Mouse (Mus musculus) thymus, adult 18-20 months (tissue): ENCODE measurements around the gene Garnl3.

Experiments used
- DNase-seq, 2 experiments: peaks; one replicate each; pipeline ENCODE4 v3.0.0; 2022; ENCODE audit warnings: mixed read lengths in 2 of 2

Gene Garnl3

DNA sequence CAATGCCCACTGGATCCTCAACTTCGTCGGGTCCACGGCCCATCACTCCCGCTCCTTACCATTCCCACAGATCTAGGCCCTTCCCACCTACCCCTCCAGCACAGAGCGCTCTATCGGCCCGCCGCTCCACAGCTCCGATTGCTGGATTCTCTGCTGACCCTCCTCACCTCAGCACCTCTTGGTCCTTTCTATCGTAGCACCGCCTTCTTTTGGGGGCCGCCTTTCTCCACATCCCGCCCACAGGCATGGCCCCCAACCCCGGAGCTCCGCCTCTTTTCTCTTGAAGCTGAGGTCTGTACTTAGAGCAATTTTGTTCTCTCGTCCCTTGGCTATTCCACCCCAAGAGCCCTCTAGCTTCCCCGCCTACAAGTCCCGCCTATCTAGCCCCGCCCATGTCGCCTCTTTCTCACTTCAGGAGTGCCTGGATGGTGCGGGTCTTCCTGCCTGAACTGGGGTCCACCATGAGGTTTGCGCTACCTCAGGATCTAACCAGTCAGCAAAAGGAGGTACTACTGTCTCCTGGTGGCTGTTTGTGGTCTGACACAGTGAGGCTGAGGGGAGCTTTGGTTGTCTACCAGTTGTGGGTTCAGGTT is at the start of gene Garnl3:
Gene Garnl3 (minus strand): TSS at position 155 of the 593 bp plus-strand sequence.
- peak; percentile 56 to 67 for DNase-seq

GRCm38 (mm10) chr2:33179930-33180630 is 48.6 kb upstream of the Garnl3 start:
- DNase-seq = no peak

GRCm38 (mm10) chr2:33179171-33179929 is 47.9 kb upstream of the Garnl3 start:
- no peak for DNase-seq

DNA sequence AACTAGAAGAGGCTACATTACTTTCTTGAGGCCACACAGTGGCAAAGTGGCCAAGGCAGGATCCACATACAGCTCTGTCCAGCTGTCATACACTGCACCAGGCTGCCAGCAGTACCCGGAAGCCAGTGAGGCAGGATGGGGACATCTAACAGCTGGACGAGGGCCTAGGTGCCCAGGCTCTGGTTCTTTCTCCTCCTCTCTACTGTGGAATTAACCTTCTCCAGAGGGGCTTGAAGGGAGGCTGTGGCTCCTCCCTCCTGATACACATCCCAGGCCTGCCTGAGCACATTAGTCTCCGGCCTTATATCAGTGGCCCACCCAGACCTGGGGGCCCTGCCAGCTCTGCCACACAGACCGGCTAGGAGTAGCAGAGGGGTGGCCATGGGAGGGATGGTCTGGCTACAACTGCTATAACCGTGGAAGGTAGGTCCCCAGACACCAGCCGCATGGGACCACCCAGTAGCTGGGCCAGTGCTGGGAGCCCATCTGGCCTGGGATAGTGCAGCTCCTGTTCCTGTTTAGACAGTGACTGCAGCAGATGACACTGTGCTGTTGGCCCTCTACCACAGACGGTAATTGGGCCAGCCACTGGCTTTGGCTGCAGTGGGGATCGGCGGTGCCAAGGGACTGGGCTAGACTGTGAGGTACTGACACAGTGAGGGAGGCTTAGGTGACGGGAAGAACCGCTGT is 46.9 kb upstream of the Garnl3 start:
- no peak for DNase-seq

DNA sequence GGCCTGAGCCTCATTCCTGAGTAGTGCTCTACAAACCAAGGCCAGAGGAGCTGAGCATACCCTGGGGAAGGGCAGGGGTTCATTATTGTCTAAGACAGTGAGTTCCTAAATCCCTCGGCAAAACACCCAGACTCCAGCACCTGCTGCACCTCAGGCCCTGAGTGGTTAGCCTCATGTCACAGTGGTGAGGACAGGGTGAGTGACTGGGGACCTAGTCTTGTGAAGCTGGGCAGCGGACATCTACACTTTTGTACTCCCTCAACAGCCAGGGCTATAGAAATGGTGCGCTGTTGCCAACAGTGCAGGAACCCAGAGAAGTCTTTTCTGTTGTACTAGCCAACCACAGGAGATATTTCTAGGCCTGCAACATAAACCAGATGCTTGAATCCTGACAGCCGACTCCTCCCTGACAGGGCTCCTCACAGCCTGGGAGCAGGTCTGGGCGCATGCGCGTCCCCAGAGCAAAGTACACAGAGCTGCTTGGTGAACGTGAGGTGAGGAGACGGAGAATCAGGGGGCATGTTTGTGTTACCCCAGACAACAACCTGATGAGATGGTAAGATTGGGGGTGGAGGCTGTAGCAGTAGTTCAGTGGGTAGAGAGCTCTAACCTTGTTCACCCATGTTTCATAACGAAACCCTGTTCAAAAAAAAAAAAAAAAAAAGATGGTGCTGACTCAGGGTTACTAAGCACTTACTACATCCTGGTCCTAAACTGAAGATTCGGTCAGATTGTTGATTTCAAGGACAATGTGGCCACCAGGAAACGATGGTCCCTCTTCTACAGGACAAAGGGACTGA is 46.2 kb upstream of the Garnl3 start:
- DNase-seq = no peak

- no peak for DNase-seq
Measured at GRCm38 (mm10) chr2:33176921-33177320, 45.5 kb upstream of the Garnl3 start.

DNA sequence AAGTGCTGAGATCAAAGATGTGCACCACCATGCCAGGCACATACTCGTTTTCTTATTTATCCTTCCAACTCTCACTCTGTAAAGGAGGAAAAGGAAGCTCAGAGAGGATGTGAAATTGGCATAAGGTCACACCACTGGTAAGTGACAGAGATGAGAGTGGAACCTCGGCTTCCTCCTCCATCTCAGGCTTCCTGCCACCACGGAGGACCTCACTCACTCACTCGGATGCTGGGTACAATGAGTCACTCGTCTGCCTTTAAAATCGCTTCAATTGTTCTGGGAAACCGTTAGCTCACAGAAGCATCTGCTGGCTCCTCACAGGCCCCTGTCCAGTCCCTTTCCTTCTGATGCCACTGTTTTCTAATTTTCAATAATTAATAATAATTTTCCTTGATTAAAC is 45.1 kb upstream of the Garnl3 start:
- no peak for DNase-seq

DNA sequence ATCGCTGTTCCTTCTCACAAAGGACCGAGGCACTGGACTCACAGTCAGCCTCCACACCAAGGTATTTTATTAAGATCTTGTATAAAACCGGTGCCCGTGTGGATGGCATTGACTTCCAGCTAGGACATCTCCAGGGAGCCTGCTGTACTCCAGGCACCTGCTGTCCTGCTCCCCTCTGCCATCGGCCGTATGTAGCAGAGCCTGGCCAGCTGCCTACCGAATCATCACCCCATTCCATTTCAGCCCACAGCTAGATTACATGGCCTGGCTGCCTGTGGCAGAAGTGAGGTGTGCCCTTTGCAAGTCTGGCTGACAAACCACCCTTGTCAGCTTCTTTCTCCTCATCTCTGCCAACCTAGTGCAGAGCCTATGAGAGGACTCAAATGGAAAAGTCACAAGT is 42.2 kb upstream of the Garnl3 start:
- DNase-seq = no peak

DNA sequence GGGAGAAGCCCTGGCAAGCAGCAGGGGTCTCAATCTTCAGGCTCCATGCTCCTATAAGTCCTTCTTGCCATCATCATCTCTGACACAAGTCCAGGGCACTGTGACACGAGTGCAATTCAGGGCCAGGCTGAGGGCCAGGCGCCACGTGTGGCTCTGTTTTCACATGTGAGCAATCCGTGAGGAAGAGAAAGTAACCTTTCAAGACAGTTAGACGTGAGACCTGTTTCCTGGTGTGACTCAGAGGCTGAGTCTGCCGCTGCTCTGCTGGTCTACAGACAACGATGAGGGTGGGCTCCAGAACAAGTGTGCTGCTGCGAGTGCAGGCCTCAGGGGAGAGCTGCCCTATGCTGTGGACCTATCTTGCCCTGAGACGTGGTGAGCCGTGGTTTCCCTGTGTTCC is 41.7 kb upstream of the Garnl3 start:
- DNase-seq = no peak

DNA sequence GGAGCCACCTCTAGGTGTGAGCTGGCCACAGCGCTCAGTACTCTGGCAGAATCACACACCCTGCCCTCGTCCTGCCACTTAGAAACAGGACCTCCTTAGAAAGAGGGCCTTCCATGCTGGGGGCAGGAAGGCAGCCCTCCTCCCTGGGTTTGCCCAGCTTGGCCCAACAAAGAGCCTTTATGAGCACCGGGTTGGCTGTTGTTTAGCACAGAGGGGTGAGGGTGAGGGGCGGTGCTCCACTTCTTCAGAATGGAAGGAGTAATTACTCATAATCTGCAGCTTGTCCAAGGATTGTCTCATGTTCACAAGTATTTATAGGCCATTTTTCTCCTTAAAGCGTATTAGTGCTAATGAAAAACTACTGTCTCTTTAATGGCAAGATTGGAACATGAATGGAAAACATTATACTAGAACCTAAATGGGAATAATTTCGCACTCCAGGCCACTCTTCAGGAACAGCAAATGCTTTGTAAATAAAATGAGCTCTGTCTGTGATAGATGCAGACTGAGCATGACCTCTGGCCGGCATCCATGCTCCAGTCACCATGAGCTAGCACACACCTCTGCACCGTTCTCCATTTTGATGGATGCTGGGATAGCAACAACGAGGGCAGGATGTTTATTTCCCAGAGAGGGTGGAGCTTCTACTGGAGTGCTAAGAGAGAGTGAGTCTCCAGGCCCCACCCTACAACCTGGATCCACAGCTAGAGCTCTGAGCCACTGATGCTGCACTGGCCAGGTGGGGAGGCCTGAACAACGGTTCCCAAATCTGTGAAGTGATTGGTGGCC is 39.5 kb upstream of the Garnl3 start:
- no peak for DNase-seq

DNA sequence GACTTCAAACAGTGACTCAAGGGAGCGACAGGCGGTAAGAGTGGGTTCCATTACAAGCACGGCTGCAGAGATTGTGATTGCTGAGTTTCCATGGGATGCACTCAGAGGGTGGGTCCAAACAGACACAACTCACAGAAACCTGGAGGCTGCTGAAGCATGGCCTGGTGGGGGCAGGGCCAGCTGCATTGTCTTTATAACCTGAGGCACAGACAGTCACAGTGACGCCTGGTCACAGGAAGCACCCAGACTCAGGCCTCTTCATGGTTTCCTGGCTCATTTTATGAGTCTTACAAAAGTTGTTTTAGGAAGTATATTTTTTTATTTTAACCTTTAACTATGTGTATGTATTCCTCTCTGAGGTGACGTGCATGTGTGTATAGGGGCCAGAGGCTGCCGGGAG is 38.0 kb upstream of the Garnl3 start:
- no peak for DNase-seq

- no peak for DNase-seq
Measured at GRCm38 (mm10) chr2:33167060-33167459, 35.6 kb upstream of the Garnl3 start.

DNA sequence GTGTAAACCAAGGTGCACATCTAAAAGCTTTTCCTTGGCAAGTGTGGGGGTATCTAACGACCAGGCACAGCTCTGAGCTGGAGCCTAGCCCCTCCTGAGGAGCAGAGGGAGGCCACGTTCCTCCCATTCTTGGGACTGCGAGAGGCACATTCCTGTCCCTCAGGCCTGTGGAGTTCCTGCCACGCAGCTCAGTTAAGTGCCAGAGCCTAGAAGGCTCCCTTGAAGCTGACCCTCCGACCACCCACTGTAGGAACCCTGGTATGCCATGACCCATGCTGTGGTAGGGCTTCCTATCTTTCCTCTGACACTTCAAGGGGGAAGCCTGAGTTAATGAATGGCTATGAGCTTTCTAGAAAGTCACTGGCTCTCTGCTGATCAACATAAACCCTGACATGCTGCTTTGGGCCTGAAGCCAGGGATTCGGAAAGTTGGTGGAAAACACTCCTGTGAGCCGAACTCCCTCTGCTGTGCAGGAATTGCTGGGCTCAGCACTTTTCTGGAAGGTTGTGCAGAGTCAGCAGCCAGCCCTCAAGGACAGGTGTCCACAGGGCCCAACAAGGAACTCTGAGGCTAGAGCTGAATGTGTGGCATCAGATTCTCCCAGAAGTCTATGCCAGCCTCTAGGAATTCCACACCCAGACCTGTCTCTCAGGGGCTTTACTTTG is 34.4 kb upstream of the Garnl3 start:
- no peak for DNase-seq

GRCm38 (mm10) chr2:33165229-33165628 is 33.8 kb upstream of the Garnl3 start:
- DNase-seq = no peak

GRCm38 (mm10) chr2:33164646-33165045 is 33.2 kb upstream of the Garnl3 start:
- DNase-seq = no peak

- no peak for DNase-seq
Measured at GRCm38 (mm10) chr2:33162126-33162525, 30.7 kb upstream of the Garnl3 start.

GRCm38 (mm10) chr2:33160326-33160973 is 29.0 kb upstream of the Garnl3 start:
- no peak for DNase-seq

DNA sequence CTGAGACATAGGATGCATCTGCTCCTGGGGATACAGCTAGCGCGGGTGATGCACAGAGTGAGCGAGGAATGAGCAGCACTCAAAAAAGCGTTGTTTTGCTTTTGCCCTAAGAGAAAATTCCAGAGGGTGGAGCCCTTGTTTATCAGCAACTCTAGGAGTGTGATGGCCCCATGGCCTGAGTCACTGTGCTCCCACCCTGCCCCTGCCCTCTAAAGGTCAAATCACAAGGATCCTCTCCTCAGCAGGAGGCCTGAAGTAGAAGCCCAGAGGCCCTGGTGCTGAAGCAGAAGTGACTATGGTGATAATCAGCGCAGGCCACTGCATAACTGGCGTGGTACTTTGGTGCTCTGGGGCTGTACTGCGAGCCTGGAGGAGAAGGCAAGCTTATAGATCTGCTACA is 28.1 kb upstream of the Garnl3 start:
- no peak for DNase-seq

DNA sequence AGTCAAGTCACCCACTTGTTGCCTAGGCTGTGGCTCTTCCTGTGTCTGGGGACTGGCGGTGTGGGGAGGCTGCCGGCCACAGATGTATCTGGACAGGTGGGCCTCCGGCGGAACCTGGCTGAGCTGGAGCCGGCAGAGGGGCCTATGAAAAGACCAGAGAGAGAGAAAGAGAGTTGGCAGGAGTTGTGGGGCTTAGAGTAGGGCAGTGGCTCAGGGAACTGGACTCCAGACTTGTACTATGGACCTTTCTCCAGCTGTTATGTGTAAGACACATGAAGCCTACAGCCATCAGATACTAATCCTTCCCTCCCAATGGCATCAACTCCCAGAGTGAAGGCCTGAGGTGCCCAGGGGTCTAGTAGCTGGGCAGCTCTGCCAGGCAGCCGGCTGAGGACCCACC is 27.4 kb upstream of the Garnl3 start:
- no peak for DNase-seq

GRCm38 (mm10) chr2:33156283-33156781 is 24.9 kb upstream of the Garnl3 start:
- DNase-seq = no peak
